Mouse (Mus musculus) Patski (cell line): ENCODE measurements around the gene Pbxip1. TPM values are rescaled to one million over a fixed set of nuclear protein-coding genes. Genes with fewer than 3 reads are reported as not detected.
"Not testable (repeated sequence)": the region's sequence is repeated elsewhere in the genome, so short reads cannot be mapped to it uniquely, and the experiment has no call there.

Experiments used
- ATAC-seq: fragments of 100-300 bp; one replicate; pipeline ENCODE4 v1.8.0; 2021
- CTCF ChIA-PET: fragments of 350-600 bp; sonication (Branson Sonifier 250); formaldehyde crosslinking; loops from one replicate; lab custom pipeline; 2022; ENCODE audit warnings: inconsistent platforms; lab: Charles Lee
- POLR2A ChIA-PET: fragments of 350-600 bp; sonication (Branson Sonifier 250); formaldehyde crosslinking; loops from one replicate; lab custom pipeline; 2022; ENCODE audit warnings: antibody characterized with exemption, inconsistent platforms; lab: Charles Lee
- DNase-seq: peaks from one replicate; pipeline ENCODE4 v3.0.0-alpha.2; 2011; ENCODE audit warnings: low read depth, low spot score
- H3K27me3 ChIP-seq: fragments of 371-371 bp; one replicate; pipeline ENCODE4 v1.5.1; 2021
- CTCF ChIP-seq: fragments of 100-300 bp; IDR thresholded peaks from one replicate; pipeline ENCODE4 v1.5.1; 2021
- in situ Hi-C: fragments of 300-500 bp; cut with MboI; formaldehyde crosslinking; loops from 3 replicates; pipeline ENCODE4 v1.11.1; 2018; ENCODE audit warnings: low pct_unique_long_range_greater_than_20kb, mixed read lengths
- polyA plus RNA-seq: library from polyadenylated mRNA; unstranded; gene quantifications from one replicate; pipeline ENCODE4 v1.2.3, GENCODE M21; 2021

Gene Pbxip1
- polyA plus RNA-seq, 1 experiment from 2014 or later = 354 TPM

DNA sequence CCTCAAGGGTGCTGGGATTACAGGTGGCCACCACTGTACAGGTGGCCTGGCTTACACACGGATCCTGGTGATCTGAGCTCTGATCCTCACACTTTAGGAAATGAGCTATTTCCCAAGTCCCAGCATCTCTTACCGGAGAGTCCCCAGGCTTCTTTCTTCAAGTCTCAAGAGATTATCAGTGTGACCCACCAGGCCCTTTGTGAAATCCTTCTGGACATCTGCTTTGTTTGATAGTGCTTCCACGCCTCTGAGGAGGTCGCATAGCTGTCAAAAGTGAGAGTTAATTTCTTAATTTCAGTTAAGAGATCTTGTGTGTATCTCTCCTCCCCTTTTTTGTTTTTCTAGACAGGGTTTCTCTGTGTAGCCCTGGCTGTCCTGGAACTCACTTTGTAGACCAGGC is 10.6 kb upstream of the Pbxip1 start:
- in situ Hi-C loops = no loop called here
- ATAC-seq (no peak), DNase-seq (no peak)
- TF ChIP-seq CTCF = no peak
- no peaks in the 10 kb centered on the region for H3K27me3 ChIP-seq
- CTCF ChIA-PET = interaction anchor here (1.4 kb wide), 1 partner anchor 30 kb away, joined by 7 read pairs; no protein-coding TSS in a partner anchor
- POLR2A ChIA-PET = no interaction called here

DNA sequence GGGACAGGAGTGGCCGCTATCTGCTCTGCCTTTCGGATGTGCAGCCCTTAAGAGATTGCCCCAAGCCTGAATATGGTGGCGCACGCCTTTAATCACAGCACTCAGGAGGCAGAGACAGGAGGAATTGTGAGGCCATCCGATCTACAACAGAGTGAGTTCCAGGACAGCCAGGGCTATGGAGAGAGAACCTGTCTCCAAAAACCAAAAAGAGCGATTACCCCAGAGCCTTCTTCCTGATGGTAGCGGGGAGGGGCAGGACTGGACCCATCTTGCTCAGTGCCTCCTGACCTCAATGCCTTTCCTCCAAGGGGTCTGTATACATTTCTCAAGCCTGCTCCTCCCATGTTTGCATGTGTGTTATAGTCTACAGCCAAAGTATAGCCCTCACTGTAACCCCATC is 7.5 kb upstream of the Pbxip1 start:
- ATAC-seq, DNase-seq, in situ Hi-C loops, CTCF ChIA-PET, H3K27me3 ChIP-seq: not testable (repeated sequence)
- POLR2A ChIA-PET = interaction anchor here (1.3 kb wide), 1 partner anchor 12 kb away, joined by 3 read pairs; no protein-coding TSS in a partner anchor

GRCm38 (mm10) chr3:89430171-89431159 is 6.0 kb upstream of the Pbxip1 start, which contains the start of gene Pygo2:
Pygo2 (plus strand) TSS chr3:89430214.
- ATAC-seq = peak; percentile 95
- in situ Hi-C loops = no loop called here
- no peak for TF ChIP-seq CTCF
- ChIA-PET POLR2A (interaction anchor here (1.0 to 3.3 kb wide), 5 partner anchors 8 to 18 kb away, joined by 3 to 19 read pairs (median 3); no protein-coding TSS in a partner anchor), CTCF (interaction anchor here (0.7 to 1.7 kb wide), 6 partner anchors 7 to 76 kb away, joined by 3 to 5 read pairs (median 3); no protein-coding TSS in a partner anchor)
- no peaks in the 10 kb centered on the region for H3K27me3 ChIP-seq
- peak; percentile 84 for DNase-seq

DNA sequence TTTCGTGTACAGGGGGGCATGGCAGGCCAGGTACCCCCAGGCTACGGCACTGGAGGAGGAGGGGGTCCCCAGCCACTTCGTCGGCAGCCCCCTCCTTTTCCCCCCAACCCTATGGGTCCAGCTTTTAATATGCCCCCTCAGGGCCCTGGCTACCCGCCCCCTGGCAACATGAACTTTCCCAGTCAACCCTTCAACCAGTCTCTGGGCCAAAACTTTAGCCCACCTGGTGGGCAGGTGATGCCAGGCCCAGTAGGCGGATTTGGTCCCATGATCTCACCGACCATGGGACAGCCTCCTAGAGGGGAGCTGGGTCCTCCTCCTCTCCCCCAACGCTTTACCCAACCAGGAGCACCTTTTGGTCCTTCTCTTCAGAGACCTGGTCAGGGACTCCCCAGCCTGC is 3.9 kb upstream of the Pbxip1 start:
- POLR2A ChIA-PET = interaction anchor here (1.3 to 3.3 kb wide), 2 partner anchors 11 to 13 kb away, joined by 3 to 19 read pairs; no protein-coding TSS in a partner anchor
- no peak for TF ChIP-seq CTCF
- DNase-seq = no peak
- no peak for ATAC-seq
- no peaks in the 10 kb centered on the region for H3K27me3 ChIP-seq
- in situ Hi-C loops = no loop called here
- CTCF ChIA-PET = interaction anchor here (1.2 to 1.7 kb wide), 2 partner anchors 9 to 23 kb away, joined by 4 to 5 read pairs; no protein-coding TSS in a partner anchor

GRCm38 (mm10) chr3:89434532-89434931 is 2.0 kb upstream of the Pbxip1 start:
- in situ Hi-C loops = no loop called here
- no peak for TF ChIP-seq CTCF
- POLR2A ChIA-PET = interaction anchor here (3.1 kb wide), 1 partner anchor 14 kb away, joined by 29 read pairs; no protein-coding TSS in a partner anchor
- CTCF ChIA-PET = interaction anchor here (0.7 to 1.6 kb wide), 5 partner anchors 13 to 47 kb away, joined by 3 to 5 read pairs (median 3); no protein-coding TSS in a partner anchor
- no peak for DNase-seq
- H3K27me3 ChIP-seq = no peaks in the 10 kb centered on the region
- ATAC-seq = no peak

- no peak for TF ChIP-seq CTCF
- in situ Hi-C loops = no loop called here
- ATAC-seq (no peak), DNase-seq (no peak)
- ChIA-PET CTCF (no interaction called here), POLR2A (interaction anchor here (0.7 to 3.1 kb wide), 2 partner anchors 14 to 576 kb away, joined by 7 to 29 read pairs; no protein-coding TSS in a partner anchor)
- H3K27me3 ChIP-seq = no peaks in the 10 kb centered on the region
These were observed 1.5 kb upstream of the Pbxip1 start for GRCm38 (mm10) chr3:89435041-89435440.

DNA sequence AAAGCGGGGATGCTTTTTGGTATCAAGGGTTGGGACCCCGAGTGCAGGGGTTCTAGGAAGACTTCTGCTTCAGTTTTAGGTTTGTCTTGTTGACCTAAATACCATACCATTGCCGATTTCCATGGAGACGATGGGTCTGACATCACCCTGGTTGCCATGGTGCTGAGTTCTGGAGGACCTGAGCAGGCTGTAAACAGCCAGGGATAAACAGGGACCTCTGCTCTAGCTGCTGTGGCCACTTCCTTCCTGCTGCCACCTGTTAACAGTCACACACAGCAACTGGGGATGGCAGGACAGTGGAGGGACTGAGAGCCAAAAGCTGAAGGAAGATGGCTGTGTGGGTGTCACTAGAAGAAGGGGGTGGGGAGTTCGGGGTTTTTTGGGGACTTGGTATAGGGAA is 763 bp downstream of the Pbxip1 start:
- POLR2A ChIA-PET = interaction anchor here (1.2 to 3.1 kb wide), 5 partner anchors 17 to 49 kb away, joined by 3 to 29 read pairs (median 7); partner anchors contain the start of gene Cks1b
- no peak for DNase-seq
- in situ Hi-C loops = no loop called here
- CTCF ChIA-PET = interaction anchor here (0.8 to 4.0 kb wide), 6 partner anchors 12 to 41 kb away, joined by 3 to 30 read pairs (median 7); no protein-coding TSS in a partner anchor
- ATAC-seq = no peak
- no peaks in the 10 kb centered on the region for H3K27me3 ChIP-seq
- TF ChIP-seq CTCF = no peak

DNA sequence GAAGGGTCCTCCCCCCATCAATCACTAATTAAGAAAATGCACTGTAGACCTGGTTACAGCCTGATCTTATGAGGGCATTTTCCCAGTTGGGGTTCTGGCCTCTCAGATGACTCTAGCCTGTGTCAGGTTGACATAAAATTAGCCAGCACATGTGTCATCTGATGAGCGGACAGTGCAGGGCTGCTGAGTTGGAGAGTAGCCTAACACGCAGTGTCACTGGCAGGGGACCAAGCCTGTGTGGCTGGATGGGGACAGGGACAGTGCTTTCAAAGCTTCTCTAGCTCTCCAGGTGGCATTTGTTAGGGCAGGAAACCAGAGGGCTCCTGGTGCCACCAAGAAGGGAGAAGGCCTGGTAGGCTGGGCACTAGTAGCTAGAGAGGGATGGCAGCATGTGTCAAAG is 4.2 kb downstream of the Pbxip1 start:
- in situ Hi-C loops = no loop called here
- no peak for DNase-seq
- CTCF ChIA-PET = interaction anchor here (1.1 kb wide), 1 partner anchor 9 kb away, joined by 5 read pairs; no protein-coding TSS in a partner anchor
- POLR2A ChIA-PET = interaction anchor here (1.0 kb wide), 1 partner anchor 16 kb away, joined by 5 read pairs; no protein-coding TSS in a partner anchor
- TF ChIP-seq CTCF = no peak
- H3K27me3 ChIP-seq = no peaks in the 10 kb centered on the region
- ATAC-seq = no peak

GRCm38 (mm10) chr3:89448720-89449537 is 12.4 kb downstream of the Pbxip1 start:
- ChIA-PET CTCF (interaction anchor here (0.6 to 5.1 kb wide), 17 partner anchors 7 to 110 kb away, joined by 3 to 30 read pairs (median 4); partner anchors contain the start of gene Pbxip1), POLR2A (interaction anchor here (0.6 to 1.6 kb wide), 7 partner anchors 10 to 235 kb away, joined by 3 to 7 read pairs (median 4); partner anchors contain the start of genes Adam15 and Pbxip1)
- no peak for DNase-seq
- TF ChIP-seq CTCF = no peak
- H3K27me3 ChIP-seq = no peaks in the 10 kb centered on the region
- peak; percentile 28 for ATAC-seq
- in situ Hi-C loops = no loop called here
